Mouse (Mus musculus) olfactory bulb, adult 2 months (tissue): ENCODE results near the gene H2-T3.
A peak's percentile ranks its signal among the peaks of the same experiment; 100 is the strongest.

Experiments
- CTCF ChIP-seq: fragments of 200-500 bp; IDR thresholded peaks from 2 replicates; pipeline ENCODE4 v1.5.1; 2012; ENCODE audit warnings: low read depth, mild to moderate bottlenecking, low read length, moderate library complexity; ENCODE audit not compliant: insufficient read depth
- POLR2A ChIP-seq: fragments of 200-500 bp; IDR thresholded peaks from 2 replicates; pipeline ENCODE4 v1.6.1; 2012; ENCODE audit warnings: mild to moderate bottlenecking, low read depth, low read length, moderate library complexity; ENCODE audit not compliant: insufficient read depth

DNA sequence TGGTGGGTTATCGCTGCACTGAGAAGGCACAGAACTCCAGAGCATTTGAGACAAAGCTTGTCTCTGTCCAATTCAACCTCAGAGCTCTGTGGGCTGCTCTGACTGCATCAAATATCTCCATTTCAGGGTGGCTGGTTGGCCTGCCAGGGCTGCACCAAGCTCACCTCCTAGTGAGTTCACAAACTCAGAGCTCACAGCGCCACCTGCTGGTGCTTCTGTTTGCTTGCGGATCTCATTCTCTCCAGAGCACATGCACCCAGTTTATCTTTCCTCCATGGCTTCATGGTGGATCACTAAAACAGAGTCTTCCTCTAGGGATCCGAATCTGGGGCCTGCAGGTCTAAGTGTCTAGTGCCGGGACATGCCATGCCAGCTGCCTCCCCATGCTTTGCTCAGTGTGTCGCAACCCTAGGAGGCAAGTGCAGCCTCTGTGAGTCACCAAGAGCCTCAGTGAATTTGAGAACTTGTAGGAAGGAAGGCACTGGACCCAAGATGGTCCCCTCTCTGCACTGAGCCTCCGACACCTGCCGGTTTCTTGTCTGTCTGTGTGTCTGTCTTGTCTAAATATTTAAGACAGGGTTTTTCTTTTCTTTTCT is 3.6 kb upstream of the H2-T3 start:
- TF ChIP-seq POLR2A (no peak), CTCF (peak; percentile 69; the same call in 1 of the 2 replicates)
